Mouse (Mus musculus): ENCODE measurements at regions not wholly inside any gene's neighbourhood (a gene's known extent, or its start where the extent isn't known, plus 50 kb on each side); places are given as distances from the start of the nearest gene placed in this dataset.

DNA sequence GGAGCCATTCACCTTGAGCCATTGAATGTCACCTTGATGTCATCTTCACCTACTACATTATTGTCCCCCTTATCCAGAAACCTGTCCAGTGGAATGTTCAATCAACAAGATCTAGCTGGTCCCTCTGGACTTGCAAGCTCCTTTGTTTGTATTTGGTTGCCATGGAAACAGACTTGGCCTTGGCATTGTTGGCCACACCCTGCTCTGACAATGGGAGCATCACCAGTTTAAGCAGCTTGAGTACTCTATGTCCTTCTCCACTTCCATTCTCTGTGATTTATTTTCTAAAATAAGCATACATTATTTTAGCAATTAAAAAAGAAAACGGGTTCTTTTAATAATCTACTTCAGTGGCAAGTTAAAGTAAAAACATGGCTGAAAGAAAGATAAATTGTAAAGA, 221.6 kb upstream of the Runx1 start:
- H3K9ac ChIP-seq: no peak overlapping the region
- no peak overlapping the region for H3K4me2 ChIP-seq
- no peak overlapping the region for H3K27ac ChIP-seq
- H3K9me3 ChIP-seq: no peaks in the 10 kb centered on the region
- no peaks in the 10 kb centered on the region for H3K36me3 ChIP-seq
- WGBS: 84% methylated on average over 1 of the region's 1 CpGs
- no peaks in the 10 kb centered on the region for H3K27me3 ChIP-seq
- H3K4me3 ChIP-seq: no peak overlapping the region
- peaks cover 20% of the 10 kb centered on the region for H3K4me1 ChIP-seq
- no peak for ATAC-seq (ENCODE audit: insufficient number of reproducible peaks, insufficient read depth, low FRiP score, low TSS enrichment, low read depth)

DNA sequence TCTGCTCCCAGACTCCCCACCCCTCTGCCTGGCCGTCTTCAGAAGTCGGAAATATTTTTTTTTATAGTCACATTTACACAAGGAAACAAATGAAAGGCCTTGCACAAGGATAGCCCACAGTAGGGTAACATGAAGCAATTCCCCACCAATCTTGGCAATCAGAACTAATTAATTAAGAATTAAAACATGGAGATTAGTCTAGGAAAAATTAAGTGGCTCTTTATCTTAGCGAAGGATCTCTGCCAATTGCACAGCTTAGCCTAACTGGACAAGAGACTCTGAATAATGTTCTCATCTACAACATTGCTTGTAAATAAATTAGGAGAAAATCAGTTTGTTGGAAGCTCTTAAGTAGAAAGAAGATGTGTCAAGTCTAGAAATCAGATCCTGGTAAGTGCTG, 220.3 kb upstream of the Runx1 start:
- H3K9me3 ChIP-seq: no peaks in the 10 kb centered on the region
- H3K4me2 ChIP-seq: no peak overlapping the region
- H3K4me3 ChIP-seq: no peak overlapping the region
- no peak for ATAC-seq (ENCODE audit: insufficient number of reproducible peaks, insufficient read depth, low FRiP score, low TSS enrichment, low read depth)
- WGBS: 88% methylated on average over 3 of the region's 3 CpGs
- no peak overlapping the region for H3K27ac ChIP-seq
- no peaks in the 10 kb centered on the region for H3K36me3 ChIP-seq
- no peaks in the 10 kb centered on the region for H3K27me3 ChIP-seq
- no peak overlapping the region for H3K9ac ChIP-seq
- H3K4me1 ChIP-seq: peaks cover 19% of the 10 kb centered on the region

GRCm38 (mm10) chr16:93043355-93043754, 217.4 kb upstream of the Runx1 start:
- peak overlapping the region; percentile 26 for H3K4me2 ChIP-seq

GRCm38 (mm10) chr16:93042941-93043340, 217.0 kb upstream of the Runx1 start:
- H3K4me2 ChIP-seq: peak overlapping the region; percentile 26
- H3K9me3 ChIP-seq: no peaks in the 10 kb centered on the region
- no peaks in the 10 kb centered on the region for H3K27me3 ChIP-seq
- ATAC-seq (ENCODE audit: insufficient number of reproducible peaks, insufficient read depth, low FRiP score, low TSS enrichment, low read depth): peak; percentile 50; the same call in 1 of the 2 replicates
- H3K36me3 ChIP-seq: no peaks in the 10 kb centered on the region
- H3K4me3 ChIP-seq: no peak overlapping the region
- WGBS: 24% methylated on average over 6 of the region's 6 CpGs
- H3K27ac ChIP-seq: peak overlapping the region; percentile 72
- H3K9ac ChIP-seq: 0 out of 2 replicates have a peak overlapping the region, but pooled peaks have one; percentile 1
- H3K4me1 ChIP-seq: peaks cover 19% of the 10 kb centered on the region

More at GRCm38 (mm10) chr16:93043355-93043754, 217.4 kb upstream of the Runx1 start:
- Histone ChIP-seq H3K27ac (peak overlapping the region; percentile 72), H3K36me3 (no peaks in the 10 kb centered on the region), H3K4me3 (no peak overlapping the region), H3K9me3 (no peaks in the 10 kb centered on the region), H3K27me3 (no peaks in the 10 kb centered on the region), H3K4me1 (peaks cover 19% of the 10 kb centered on the region), H3K9ac (0 out of 2 replicates have a peak overlapping the region, but pooled peaks have one; percentile 1)
- ATAC-seq (ENCODE audit: insufficient number of reproducible peaks, insufficient read depth, low FRiP score, low TSS enrichment, low read depth): 0 out of 2 replicates have a peak, but pooled peaks have one; percentile 57
- 22% methylated on average over 9 of the region's 9 CpGs for WGBS

DNA sequence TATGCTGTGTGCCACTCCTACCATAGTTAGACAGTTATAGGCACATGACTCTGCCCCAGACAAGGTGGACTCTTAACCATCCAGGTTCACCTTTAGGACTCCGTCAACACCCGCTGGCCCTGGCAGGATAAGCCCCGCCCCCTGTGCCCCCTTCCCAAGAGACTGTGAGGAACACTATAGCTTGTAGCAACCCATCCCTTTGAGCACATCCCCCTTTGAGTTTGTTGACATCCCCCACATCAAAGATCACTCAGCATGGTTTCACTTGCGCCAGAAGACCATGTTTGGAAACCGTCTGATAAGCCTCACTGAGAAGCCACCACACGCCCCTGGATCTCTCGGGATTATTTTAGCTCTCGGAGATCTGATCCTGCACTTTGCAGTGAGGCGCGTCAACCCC, 216.5 kb upstream of the Runx1 start:
- WGBS: 52% methylated on average over 10 of the region's 10 CpGs
- Histone ChIP-seq H3K9ac (no peak overlapping the region), H3K4me2 (0 out of 2 replicates have a peak overlapping the region, but pooled peaks have one; percentile 26), H3K4me1 (peaks cover 19% of the 10 kb centered on the region), H3K9me3 (no peaks in the 10 kb centered on the region), H3K4me3 (no peak overlapping the region), H3K27me3 (no peaks in the 10 kb centered on the region), H3K36me3 (no peaks in the 10 kb centered on the region), H3K27ac (peak overlapping the region; percentile 72)
- ATAC-seq (ENCODE audit: insufficient number of reproducible peaks, insufficient read depth, low FRiP score, low TSS enrichment, low read depth): no peak

DNA sequence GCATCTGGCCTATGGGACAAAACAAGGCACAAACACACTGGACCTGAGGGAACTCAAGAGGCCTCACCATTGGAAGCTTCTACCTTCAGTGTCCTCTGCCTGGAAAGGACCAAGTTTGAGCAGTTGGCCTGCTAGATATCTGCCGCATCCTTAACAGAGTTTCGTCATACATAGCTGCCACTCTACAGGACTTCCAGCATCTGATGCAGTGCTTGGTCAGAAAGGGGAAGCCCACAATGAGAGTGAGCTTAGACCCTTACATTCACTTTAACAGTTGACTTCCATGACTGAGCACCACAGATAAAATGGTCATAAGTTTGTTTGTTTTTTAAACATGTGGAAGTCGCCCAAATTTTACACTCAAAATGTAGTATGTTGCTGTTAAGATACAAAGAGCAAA, 215.9 kb upstream of the Runx1 start:
- Histone ChIP-seq H3K36me3 (no peaks in the 10 kb centered on the region), H3K4me3 (no peak overlapping the region), H3K27me3 (no peaks in the 10 kb centered on the region), H3K4me1 (peaks cover 19% of the 10 kb centered on the region), H3K4me2 (no peak overlapping the region), H3K9me3 (no peaks in the 10 kb centered on the region), H3K27ac (no peak overlapping the region), H3K9ac (no peak overlapping the region)
- ATAC-seq (ENCODE audit: insufficient number of reproducible peaks, insufficient read depth, low FRiP score, low TSS enrichment, low read depth): no peak
- 91% methylated on average over 3 of the region's 3 CpGs for WGBS

DNA sequence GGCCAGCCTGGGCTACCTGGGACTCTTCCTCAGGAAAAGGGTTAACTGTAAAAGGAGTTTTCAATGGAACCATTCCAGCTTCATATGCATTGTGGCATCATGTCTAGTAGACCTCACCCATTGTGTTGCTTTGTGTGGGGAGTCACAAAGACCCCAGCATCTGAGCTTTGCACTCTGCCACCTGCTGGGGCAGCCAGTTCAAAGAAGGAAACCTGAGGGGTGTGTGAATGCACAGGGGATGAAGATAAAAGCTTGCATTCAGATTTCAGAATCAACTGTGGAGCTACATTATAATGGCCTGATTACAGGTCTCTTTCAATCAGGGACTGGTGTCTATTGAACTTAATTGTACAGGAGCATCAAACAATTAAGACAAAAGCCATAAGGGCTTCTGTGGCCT, 215.4 kb upstream of the Runx1 start:
- Histone ChIP-seq H3K4me2 (no peak overlapping the region), H3K4me3 (no peak overlapping the region), H3K36me3 (no peaks in the 10 kb centered on the region), H3K27me3 (no peaks in the 10 kb centered on the region), H3K9ac (no peak overlapping the region), H3K27ac (no peak overlapping the region), H3K9me3 (no peaks in the 10 kb centered on the region), H3K4me1 (peaks cover 19% of the 10 kb centered on the region)
- ATAC-seq (ENCODE audit: insufficient number of reproducible peaks, insufficient read depth, low FRiP score, low TSS enrichment, low read depth): no peak

- no peak overlapping the region for H3K4me3 ChIP-seq
- WGBS: 82% methylated on average over 9 of the region's 9 CpGs
- H3K4me1 ChIP-seq: 0 out of 2 replicates have a peak, but pooled peaks cover 4% of the 10 kb centered on the region
Measured at GRCm38 (mm10) chr16:93035626-93036025, 209.7 kb upstream of the Runx1 start.

DNA sequence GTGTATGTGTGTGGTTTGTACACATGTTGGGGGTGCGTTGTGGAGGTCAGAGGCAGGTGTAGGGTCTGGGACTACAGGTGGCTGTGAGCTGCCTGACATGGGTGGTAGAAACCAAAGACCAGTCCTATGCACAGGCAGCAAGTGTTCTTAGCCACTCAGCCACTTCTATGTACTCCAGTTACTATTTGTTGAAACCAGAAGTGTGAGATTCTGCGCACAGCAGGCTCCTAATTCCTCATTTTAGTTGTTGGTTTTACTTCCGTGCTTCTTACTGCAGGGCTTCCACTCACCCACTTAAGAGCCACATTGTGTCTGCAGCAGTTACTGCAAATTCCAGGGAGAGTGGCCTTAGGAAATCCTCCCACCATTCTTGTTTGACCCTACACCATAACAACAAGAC, 208.0 kb upstream of the Runx1 start:
- Histone ChIP-seq H3K4me3 (no peak overlapping the region), H3K27ac (no peak overlapping the region), H3K9ac (no peak overlapping the region), H3K9me3 (no peaks in the 10 kb centered on the region), H3K36me3 (no peaks in the 10 kb centered on the region), H3K27me3 (no peaks in the 10 kb centered on the region), H3K4me1 (0 out of 2 replicates have a peak, but pooled peaks cover 4% of the 10 kb centered on the region), H3K4me2 (no peak overlapping the region)
- 78% methylated on average over 3 of the region's 3 CpGs for WGBS
- no peak for ATAC-seq (ENCODE audit: insufficient number of reproducible peaks, insufficient read depth, low FRiP score, low TSS enrichment, low read depth)

More at GRCm38 (mm10) chr16:93035626-93036025, 209.7 kb upstream of the Runx1 start:
- no peak for ATAC-seq (ENCODE audit: insufficient number of reproducible peaks, insufficient read depth, low FRiP score, low TSS enrichment, low read depth)
- no peaks in the 10 kb centered on the region for H3K9me3 ChIP-seq
- no peak overlapping the region for H3K27ac ChIP-seq
- no peak overlapping the region for H3K9ac ChIP-seq
- no peaks in the 10 kb centered on the region for H3K36me3 ChIP-seq
- H3K27me3 ChIP-seq: no peaks in the 10 kb centered on the region
- no peak overlapping the region for H3K4me2 ChIP-seq

GRCm38 (mm10) chr16:93031624-93032023, 205.7 kb upstream of the Runx1 start:
- Histone ChIP-seq H3K4me2 (no peak overlapping the region), H3K27me3 (no peaks in the 10 kb centered on the region), H3K27ac (no peak overlapping the region), H3K4me3 (no peak overlapping the region), H3K4me1 (peaks cover 14% of the 10 kb centered on the region; the same call in 1 of the 2 replicates), H3K9ac (no peak overlapping the region), H3K9me3 (no peaks in the 10 kb centered on the region), H3K36me3 (no peaks in the 10 kb centered on the region)
- WGBS: 75% methylated on average over 5 of the region's 5 CpGs
- no peak for ATAC-seq (ENCODE audit: insufficient number of reproducible peaks, insufficient read depth, low FRiP score, low TSS enrichment, low read depth)

DNA sequence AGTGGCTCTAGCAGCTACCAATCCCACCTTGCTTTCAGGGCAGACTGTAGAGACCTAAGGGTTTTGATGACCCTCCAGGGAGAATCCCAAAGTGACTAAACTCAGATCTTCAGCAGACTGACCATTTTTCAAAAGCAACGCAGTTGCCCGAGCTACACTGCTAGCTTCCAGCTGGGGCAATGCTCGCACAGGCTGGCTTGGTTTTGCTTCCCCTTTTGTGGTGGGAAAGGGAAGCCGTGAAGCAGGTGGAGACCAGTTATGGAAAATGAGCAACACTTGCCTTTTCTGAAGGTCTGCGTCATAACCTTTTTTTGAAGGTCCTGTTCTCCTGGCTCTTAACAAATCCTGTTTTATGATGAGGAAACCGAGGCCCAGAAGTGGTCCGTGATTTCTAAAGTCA, 202.7 kb upstream of the Runx1 start:
- Histone ChIP-seq H3K4me3 (no peak overlapping the region), H3K27me3 (no peaks in the 10 kb centered on the region), H3K36me3 (no peaks in the 10 kb centered on the region), H3K9ac (no peak overlapping the region), H3K4me1 (peaks cover 23% of the 10 kb centered on the region), H3K4me2 (no peak overlapping the region), H3K9me3 (no peaks in the 10 kb centered on the region), H3K27ac (no peak overlapping the region)
- 81% methylated on average over 7 of the region's 7 CpGs for WGBS
- no peak for ATAC-seq (ENCODE audit: insufficient number of reproducible peaks, insufficient read depth, low FRiP score, low TSS enrichment, low read depth)

DNA sequence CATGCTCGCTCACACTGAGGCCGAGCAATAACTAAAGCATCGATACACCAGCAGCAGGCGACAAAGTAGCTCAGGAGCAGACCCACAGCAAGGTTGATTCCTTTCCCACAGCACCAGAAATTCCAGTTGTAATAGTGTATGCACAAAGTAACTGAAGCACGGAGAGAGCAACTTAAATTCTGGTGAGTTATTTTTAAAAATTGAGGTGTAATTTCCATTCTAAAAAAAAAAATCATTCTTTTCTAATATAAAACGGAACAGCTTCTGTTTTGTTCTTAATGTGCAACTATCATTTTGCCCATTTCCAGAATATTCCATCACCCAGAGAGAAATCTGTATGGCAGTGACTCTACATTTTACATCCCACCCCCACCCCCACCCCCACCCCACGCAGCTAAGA, 202.1 kb upstream of the Runx1 start:
- H3K27me3 ChIP-seq: no peaks in the 10 kb centered on the region
- WGBS: 76% methylated on average over 7 of the region's 7 CpGs
- no peak overlapping the region for H3K4me3 ChIP-seq
- no peak overlapping the region for H3K9ac ChIP-seq
- H3K36me3 ChIP-seq: no peaks in the 10 kb centered on the region
- H3K4me2 ChIP-seq: no peak overlapping the region
- peaks cover 23% of the 10 kb centered on the region for H3K4me1 ChIP-seq
- ATAC-seq (ENCODE audit: insufficient number of reproducible peaks, insufficient read depth, low FRiP score, low TSS enrichment, low read depth): no peak
- H3K27ac ChIP-seq: no peak overlapping the region
- no peaks in the 10 kb centered on the region for H3K9me3 ChIP-seq
